In genomic region chr8:8992461-8993032, GRCm38 (mm10) we compare ENCODE assay signal across 8 mouse cellular contexts.
A peak's percentile ranks its signal among the peaks of the same experiment; 100 is the strongest.
DNase-seq lines count a peak whose midpoint lies in the region; ATAC-seq and TF ChIP-seq lines count a peak whose summit lies in the region.

No protein-coding gene starts in this region.

- TF ChIP-seq CTCF in E14TG2a.4 (conservative IDR thresholded peaks at IDR 0.05; ENCODE audit: low read length), result peak; percentile 72

- H3K27me3 ChIP-seq in E14TG2a.4 (ENCODE audit: insufficient read depth, low read length), result peaks cover 19% of the 10 kb centered on the region
- peaks cover 5% of the 10 kb centered on the region; the same call in 1 of the 2 replicates for H3K27me3 ChIP-seq in forebrain, embryonic 13.5 days
- H3K27me3 ChIP-seq in liver, embryonic 16.5 days (ENCODE audit: control insufficient read depth, insufficient read depth, low read depth, low read length), result peaks cover 3% of the 10 kb centered on the region

- WGBS in forebrain, embryonic 13.5 days, result 6% methylated on average over 11 of the region's 11 CpGs
- WGBS in liver, embryonic 16.5 days (ENCODE audit: insufficient replicate concordance), result 13% methylated on average over 11 of the region's 11 CpGs

- DNase-seq in c-Kit-negative CD71-positive TER-119-positive erythroid progenitor cells, embryonic 14.5 days (ENCODE audit: low read depth, low spot score), result peak; percentile 1
- peak; percentile 87 to 93 for DNase-seq in heart, postnatal 10 days
- DNase-seq in kidney, postnatal 4 days, result peak; percentile 91 to 93
- DNase-seq in ovary, adult 18-20 months (ENCODE audit: low spot score), result peak; percentile 23
- DNase-seq in thymus, postnatal 14 days, result peak; percentile 72

- ATAC-seq in forebrain, embryonic 13.5 days, result peak; percentile 52
- ATAC-seq in liver, embryonic 16.5 days (ENCODE audit: low read depth), result 0 out of 2 replicates have a peak, but pooled peaks have one; percentile 30

- H3K4me1 ChIP-seq in E14TG2a.4 (replicated peaks; ENCODE audit: low read depth, low read length), result peaks cover 34% of the 10 kb centered on the region
- H3K4me1 ChIP-seq in forebrain, embryonic 13.5 days, result peaks cover 29% of the 10 kb centered on the region
- H3K4me1 ChIP-seq in liver, embryonic 16.5 days (ENCODE audit: control insufficient read depth, low read depth, low read length), result no peaks in the 10 kb centered on the region; the same call in 1 of the 2 replicates

- H3K9me3 ChIP-seq in E14TG2a.4 (ENCODE audit: low read length), result peaks cover 15% of the 10 kb centered on the region
- no peaks in the 10 kb centered on the region for H3K9me3 ChIP-seq in forebrain, embryonic 13.5 days (replicated peaks)
- H3K9me3 ChIP-seq in liver, embryonic 16.5 days (replicated peaks; ENCODE audit: control insufficient read depth, low read length), result no peaks in the 10 kb centered on the region

- no peaks in the 10 kb centered on the region for H3K36me3 ChIP-seq in E14TG2a.4 (ENCODE audit: insufficient read depth, low read length)
- H3K36me3 ChIP-seq in forebrain, embryonic 13.5 days (ENCODE audit: poor library complexity, severe bottlenecking), result no peaks in the 10 kb centered on the region
- H3K36me3 ChIP-seq in liver, embryonic 16.5 days (ENCODE audit: control insufficient read depth, insufficient read depth), result no peaks in the 10 kb centered on the region

- H3K4me2 ChIP-seq in forebrain, embryonic 13.5 days, result peak overlapping the region; percentile 44
- H3K4me2 ChIP-seq in liver, embryonic 16.5 days (ENCODE audit: low read depth, low read length), result no peak overlapping the region

- intact Hi-C loops in heart, postnatal 10 days (cut with DNase I), result loop anchor here (1.0 to 5.0 kb wide), 4 partner anchors 70 to 331 kb away; partner anchors contain the start of gene Efnb2

- peak overlapping the region; percentile 35; the same call in 1 of the 2 replicates for H3K9ac ChIP-seq in forebrain, embryonic 13.5 days
- H3K9ac ChIP-seq in liver, embryonic 16.5 days (ENCODE audit: low read depth, low read length), result no peak overlapping the region

- peak overlapping the region; percentile 48 for H3K27ac ChIP-seq in forebrain, embryonic 13.5 days
- no peak overlapping the region for H3K27ac ChIP-seq in liver, embryonic 16.5 days (ENCODE audit: low read length)

- no peak overlapping the region; the same call in 1 of the 2 replicates for H3K4me3 ChIP-seq in E14TG2a.4 (replicated peaks; ENCODE audit: low read length)
- no peak overlapping the region for H3K4me3 ChIP-seq in forebrain, embryonic 13.5 days
- no peak overlapping the region for H3K4me3 ChIP-seq in liver, embryonic 16.5 days (ENCODE audit: low read depth, low read length)

Comparison
In these comparisons a context has a peak if more than half of its experiments do, and no peak if none do; other contexts are left out.
1. DNase-seq: peak in every context shown above with its lines; median percentile 92 in kidney, postnatal 4 days; 90 in heart, postnatal 10 days; 72 in thymus, postnatal 14 days; 23 in ovary, adult 18-20 months; 1 in c-Kit-negative CD71-positive TER-119-positive erythroid progenitor cells, embryonic 14.5 days.